Mouse (Mus musculus): ENCODE data around the gene Tvp23a.

DNA sequence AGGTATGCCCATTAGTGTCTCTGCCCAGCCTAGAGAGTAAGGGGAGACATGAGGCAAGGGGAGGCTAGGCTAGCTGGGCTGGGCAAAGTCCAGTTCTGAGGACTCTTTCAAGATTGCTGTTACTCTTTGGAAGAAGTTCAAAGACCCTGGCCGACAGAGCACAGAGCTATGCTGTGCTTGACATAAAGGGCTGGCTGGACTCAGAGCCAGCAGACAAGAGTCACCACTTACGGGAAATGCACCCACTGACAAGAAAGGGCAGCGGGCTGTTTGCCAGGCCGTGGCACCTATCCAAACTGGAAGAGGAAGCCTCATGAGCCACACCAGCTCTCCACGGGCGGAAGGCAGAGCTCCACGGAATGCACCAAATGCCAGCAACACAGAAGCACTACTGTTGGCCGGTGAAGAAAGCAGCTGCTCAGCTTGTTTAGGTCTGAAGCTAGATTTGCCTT, 5.3 kb upstream of the Tvp23a start:
- TF ChIP-seq CTCF (IDR thresholded peaks at IDR 0.05; ENCODE audit: low read depth) (no peak), EP300 (IDR thresholded peaks at IDR 0.05; ENCODE audit: low read depth) (no peak)
